Mouse (Mus musculus): ENCODE results near the gene Ctsd.

DNA sequence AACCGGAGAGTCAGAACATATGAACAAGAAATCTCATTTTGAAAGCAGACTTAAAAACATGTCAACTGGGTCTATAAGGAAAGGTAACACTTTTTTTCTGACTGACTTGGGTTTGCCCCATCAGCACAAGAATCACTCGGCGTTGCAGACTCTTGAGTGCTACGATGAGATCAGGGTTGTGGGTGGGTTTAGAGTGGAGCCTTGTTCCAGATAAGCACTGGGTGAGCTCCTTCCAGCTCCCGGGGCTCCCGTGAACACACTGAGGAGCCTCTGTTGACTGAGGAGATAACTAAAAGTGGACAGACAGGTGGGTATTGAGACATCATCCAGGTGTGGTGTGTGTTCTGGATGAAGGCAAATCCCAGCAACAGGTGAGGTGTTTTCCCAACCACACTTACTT lies 25.4 kb upstream of the Ctsd start:
- TF ChIP-seq CTCF (IDR thresholded peaks at IDR 0.05; ENCODE audit: extremely low read depth, insufficient read length, insufficient replicate concordance, low read depth, low read length) (no peak), POLR2A (IDR thresholded peaks at IDR 0.05; ENCODE audit: low read depth, low read length) (no peak)

Data from small intestine, adult 2 months (tissue).